Mouse (Mus musculus) heart, postnatal 4 days (tissue): ENCODE measurements around the gene Rpp14. TPM values are rescaled to one million over a fixed set of nuclear protein-coding genes. Genes with fewer than 3 reads are reported as not detected.
A peak's percentile ranks its signal among the peaks of the same experiment; 100 is the strongest.

Source experiments
- DNase-seq: peaks from one replicate; pipeline ENCODE4 v3.0.0; 2021
- total RNA-seq, 2 experiments: library from RNA; stranded (reverse); gene quantifications; 2 replicates each; pipeline ENCODE4 v1.2.3; 2021

Gene Rpp14
- total RNA-seq, 2 experiments from 2014 or later = 21.9 to 22.3 TPM

DNA sequence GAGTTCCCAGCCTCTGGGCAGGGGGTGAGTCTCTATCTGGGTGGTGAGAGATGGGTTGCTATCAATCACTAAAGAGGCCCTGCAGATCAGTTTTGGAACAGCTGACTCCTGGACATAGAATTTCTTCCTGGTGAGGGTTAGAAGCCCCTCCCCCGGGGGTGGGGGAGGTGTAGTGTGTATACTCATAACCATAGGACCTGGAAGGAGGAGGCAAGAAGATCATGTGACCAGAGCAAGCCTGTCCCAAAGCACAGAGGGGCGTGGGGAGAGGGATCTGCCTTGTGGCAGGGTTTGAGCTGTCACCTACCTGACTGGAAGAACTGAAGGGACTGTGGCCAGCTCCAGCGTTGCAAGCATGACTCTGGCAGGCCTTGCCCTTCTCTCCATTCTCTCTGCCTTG lies 18.1 kb upstream of the Rpp14 start:
- DNase-seq = no peak

DNA sequence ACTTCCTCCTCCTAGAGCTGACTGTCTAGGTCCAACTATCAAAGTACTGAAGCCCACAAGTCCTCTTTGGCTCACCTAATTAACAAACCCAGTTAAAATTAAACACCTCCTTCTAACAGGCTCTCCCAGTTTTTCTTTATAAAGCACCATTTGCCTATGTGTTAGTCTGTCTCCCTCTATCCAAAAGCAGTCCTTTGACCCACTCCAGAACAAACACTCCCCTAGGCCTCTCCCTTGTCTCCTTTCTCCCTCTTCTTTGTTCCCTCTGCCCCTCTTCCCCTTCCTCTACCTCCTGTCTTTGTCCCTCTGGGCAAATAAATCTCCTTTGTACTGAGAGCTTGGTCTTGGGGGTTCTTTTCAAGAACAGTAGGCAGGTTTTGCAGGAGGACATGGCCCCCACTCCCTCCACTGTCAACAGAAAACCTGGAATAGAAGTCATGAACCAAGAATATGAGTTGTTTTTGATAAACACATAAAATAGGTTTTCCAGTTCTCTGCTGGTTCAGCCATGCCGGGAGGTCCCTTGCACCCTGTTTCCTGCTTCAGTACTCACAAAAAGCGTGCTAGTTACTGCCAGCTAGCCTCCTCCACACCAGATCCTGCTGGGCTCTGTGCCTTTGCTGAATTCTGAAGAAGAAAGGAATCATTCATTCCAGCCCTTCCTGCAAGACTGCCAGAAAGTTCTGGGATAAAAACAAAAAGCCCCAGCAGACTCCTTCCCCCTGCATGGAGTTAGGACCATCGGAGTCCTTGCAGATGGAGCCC lies 17.4 kb upstream of the Rpp14 start:
- peak; percentile 39 for DNase-seq

DNA sequence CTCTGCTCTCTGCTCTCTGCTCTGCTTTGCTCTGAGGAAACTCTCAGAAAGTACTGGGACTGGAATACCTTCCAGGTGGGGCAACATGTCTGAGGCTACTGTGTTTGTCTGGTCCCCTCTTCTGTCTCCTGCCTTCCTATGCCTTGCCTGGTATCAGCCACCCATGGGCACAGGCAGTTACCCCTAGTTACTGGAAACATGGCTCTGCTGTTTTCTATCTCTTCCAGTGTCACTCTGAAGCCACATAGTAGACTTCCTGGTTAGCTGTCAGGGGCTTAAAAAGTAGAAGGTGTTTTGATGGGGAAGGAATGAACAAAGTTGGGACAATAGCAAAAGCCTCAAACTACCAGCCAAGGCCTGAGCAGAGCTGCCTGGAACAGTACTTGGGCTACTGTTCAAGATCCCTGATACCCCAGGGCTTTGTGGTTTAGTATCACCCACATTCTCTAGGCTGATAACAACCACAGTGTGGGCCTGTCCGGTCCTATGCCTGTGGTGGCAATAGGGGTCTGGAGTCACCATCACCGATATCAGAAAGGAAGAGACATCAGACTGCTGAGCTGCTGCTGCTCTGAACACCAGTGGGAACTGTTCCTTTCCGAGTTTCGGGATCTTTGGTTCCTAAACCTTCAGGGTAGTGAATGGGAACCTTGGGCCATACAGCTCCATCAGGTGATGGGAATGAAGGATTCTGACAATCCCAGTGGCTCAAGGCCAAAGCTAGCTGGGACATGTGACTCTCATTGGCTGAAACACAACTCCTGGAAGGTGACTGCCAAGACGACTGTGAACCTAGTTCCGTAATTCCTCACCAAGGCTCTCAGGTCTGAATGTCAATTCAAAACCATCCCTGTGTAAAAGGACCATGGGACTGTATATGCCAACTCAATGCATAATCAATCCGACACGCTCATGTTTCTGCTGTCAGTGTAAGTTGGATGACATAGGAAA lies 16.1 kb upstream of the Rpp14 start:
- no peak for DNase-seq

DNA sequence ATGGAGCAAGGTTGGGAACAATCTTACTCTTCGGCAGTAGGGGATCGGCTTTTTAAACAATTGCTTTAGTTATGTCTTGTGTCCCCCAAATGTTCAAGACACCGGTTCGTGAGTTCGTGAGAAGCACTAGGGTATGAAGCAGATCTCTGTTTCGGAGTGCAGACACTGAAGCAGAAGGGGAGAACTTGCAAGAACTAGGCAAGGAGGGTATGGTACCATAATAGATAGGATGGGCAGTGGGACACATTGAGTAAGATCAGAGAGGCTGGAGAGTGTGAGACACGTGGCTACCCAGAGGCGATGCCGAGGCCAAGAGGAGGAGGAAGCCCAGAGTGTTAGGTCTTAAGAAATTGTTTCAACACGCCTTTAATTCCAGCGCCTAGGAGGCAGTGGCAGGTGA lies 551 bp downstream of the Rpp14 start:
- DNase-seq = peak; percentile 20

DNA sequence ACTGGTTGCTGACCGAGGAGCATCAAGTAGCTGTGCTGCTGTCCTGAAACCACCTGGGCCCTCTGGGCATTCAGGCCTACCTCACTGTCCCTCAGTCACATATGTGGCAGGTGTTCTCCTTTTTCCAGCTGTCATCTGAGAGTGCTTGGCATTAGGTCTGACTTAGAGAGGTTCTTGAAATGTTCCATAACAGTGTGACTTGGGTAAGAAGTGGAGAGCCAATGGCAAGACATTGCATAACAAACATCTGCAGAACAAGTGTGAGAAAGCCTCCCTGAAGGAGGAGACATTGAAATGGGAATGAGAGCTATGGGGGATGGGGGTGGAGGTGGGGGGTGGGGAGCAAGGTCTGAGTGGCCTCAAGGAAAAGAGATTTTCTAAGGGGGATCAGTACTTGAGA lies 2.8 kb downstream of the Rpp14 start:
- no peak for DNase-seq

DNA sequence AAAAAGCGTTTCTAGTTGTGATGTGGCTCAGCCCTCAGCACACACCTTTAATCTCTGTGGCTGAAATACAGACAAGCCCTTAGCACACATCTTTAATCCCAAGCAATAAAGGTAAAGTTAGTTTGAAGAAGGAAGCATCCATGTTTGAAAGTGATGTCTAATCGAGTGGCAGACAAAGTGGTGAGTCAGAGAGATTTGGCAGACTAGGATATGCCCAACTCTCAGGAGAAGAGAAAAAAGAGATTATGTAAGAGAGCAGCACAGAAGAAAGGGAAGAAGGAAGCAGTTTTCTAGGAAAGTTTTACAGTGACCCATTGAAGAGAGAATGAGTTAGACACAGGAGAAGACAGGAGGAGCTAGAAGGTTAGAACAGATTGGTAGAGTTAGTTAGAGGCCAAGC lies 8.8 kb downstream of the Rpp14 start:
- no peak for DNase-seq

DNA sequence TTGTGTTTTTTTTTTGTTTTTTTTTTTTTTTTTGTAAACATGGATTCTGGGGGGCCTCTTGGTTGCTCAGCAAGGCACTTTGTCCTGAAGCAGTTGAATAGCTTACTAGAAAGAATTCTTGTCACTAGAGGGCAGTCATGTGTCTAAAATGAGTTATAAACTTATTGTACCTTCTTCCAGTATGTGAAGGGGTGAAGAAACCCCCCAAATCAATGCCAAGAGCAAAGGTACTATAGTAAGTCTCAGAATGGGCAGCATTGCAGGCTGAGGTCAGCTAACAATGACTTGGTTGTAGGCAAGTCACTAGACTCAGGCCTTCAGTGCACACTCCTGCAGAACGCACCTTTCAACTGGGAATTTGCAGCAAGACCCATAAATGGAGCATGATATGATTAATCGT lies 12.4 kb downstream of the Rpp14 start:
- DNase-seq = no peak

DNA sequence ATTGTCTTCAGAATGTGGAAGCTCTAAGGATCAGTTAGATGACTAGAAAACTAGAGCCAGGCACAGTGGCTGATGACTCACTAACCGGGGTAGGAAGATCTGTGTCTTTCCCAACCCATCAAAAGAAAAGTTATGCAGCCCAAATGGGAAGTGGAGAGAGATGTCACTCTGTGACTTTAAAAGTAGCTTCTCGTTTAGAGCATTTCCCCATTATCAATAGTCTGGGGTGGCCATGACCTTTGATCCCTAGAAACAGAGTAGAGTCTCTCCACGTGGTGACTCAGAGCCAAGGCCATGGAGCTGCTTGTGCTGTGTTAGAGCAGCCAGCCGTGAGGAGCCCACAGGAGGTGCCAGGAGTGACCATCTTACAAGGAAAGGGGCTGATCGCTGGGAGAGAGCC lies 13.3 kb downstream of the Rpp14 start:
- DNase-seq = no peak

DNA sequence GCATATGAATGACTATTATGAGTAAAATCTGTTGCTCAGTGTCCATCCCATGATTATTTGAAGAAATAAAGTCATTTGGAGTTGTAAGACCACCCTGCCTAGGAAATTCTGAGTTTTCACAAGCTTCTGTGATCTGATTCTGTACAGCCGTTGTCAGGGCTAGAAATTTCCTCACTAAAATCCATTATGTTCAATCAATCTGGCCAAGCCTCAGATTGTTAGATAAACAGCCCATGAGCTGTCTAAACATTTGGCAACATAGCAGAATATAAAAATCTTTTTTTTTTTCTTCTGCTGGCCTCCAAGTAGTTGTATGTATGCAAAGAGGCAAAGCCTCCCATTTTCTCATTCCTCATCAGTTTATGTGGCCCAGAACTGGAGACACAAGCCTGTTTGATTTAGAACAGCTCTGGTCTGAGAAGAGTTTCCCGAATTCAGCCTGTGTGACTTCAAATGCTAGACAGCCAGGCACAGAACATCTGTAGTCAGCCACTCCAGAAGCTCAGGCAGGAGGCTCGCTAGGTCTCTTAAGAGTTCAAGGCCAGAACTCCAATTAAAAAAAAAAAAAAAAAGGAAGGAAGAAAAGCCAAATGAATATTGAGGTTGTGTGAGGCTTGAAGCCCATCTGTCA lies 14.9 kb downstream of the Rpp14 start:
- no peak for DNase-seq

DNA sequence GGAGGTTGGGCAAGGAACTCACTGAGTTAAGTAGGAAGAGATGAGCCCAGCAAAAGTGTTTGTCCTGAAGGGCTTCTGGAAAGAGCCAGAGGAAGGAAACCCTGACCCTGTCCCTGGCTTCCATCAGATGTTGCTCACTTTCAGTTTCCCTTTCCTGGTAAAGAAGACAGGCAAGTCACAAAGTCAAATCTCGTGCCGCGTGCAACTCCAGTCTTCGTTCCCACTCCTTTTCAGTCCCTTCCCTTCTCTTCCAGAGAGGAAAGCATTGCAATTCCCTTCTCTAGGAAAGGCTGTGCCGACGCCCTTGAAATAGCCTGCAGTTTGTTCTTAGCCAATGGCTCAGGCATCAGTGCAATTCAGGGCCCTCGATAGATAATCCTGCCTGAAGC lies 15.4 kb downstream of the Rpp14 start:
- peak; percentile 18 for DNase-seq

DNA sequence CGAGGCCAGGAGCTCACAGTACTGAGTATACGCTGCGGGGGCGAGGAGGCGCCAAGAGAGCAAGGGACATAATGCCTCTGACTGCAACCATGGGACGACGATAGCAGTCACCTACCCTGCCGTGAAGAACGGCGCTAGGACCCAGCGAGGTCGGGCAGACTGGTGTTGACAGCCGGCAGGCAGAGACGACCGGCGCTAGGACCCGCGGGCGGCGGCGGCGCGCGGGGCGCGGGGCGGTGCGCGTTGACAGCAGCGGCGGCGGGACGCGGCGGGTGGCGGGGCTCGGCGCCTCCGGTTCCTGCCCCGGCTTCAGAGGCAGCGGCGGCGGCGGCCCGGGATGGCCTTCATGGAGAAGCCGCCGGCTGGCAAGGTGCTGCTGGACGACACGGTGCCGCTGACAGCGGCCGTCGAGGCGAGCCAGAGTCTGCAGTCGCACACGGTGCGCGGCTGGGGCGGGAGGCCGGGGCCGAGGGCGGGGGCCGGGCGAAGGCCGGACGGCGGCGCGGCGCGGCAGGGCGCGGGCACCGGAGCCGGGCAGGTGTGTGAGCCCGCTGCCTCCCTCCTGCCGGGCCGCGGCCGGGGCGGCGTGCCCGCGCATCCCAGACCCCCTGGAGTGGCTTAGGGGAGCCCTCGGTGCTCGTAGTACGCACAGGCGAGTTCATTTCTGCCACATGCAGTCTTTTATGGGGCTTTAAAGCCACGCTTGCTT lies 18.0 kb downstream of the Rpp14 start, which contains the start of gene Pxk:
TSS of gene Pxk (plus strand) at position 234 of the 709 bp plus-strand sequence.
- DNase-seq = peak; percentile 92

DNA sequence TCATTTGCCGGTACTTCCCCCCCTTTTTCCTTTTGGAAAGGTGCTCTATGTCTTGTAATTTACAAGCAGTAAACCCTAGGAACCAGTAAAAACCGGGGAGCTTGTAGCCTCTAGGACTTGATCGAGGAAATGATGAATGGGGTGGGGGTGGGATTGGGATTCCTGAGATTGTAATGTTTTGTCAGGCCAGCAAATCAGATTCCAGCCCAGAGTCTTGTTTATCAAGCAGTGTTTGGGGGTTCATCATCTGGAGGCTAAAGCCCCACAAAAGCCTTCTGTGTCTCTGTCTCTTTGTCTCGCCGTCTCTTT lies 18.5 kb downstream of the Rpp14 start:
- DNase-seq = no peak

DNA sequence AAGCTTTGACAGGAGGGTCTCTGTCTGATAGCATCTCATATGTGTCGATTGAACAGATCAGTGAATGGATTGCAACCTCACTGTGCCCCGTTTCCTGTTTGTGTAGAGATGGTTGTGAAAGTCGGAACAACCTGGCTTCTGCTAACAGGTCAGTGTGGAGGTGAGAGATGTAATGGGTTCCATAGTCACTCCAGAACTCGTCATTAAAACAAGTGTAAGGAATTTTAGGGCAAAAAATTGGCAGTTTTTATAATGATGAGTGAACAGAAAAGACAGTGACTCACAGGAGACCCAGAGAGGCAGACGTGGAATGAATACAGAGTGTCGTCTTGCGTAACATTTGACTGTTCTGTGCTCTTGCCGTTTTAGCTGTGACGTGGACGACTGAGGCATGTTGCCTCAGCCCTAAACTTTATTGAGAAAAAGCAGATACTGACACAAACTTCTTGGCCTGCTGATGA lies 19.4 kb downstream of the Rpp14 start:
- no peak for DNase-seq

DNA sequence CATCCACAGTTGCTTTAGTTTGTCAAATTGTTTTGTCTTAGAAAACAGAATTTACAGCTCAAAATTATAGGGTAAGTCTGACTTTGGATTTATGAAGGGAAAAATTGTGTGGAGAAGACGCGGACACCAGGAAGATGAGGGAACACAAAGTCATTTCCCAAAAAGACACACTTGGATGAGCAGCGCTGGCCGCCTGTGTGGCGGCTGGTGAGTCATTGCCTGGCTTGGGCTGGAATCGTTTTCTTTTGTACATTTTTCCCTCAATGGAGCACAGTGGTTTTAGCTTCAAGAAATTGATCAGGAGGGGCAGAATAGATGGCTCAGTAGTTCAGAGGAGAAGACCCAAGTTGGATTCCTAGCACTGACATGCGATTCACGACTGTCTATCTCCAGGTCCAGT lies 21.7 kb downstream of the Rpp14 start:
- DNase-seq = no peak

DNA sequence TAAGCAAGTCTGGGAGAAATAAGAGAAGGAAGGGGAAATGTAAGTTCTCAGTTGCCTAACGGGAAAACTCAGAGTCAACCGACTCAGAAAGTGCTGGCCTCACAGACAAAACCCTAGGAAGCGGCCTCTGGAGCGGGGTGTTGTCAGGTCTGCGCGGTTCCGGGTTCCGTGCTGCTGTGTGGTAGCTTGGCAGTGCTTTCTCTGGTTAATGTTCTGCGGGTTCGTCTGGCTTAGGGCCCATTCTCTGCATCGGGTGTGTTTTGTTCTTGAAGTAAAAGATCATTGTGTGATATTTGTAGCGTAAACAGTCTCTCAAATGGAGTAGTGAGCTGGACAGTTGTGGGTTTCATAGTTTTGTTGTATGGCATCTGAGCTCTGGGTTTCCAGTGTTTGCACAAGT lies 22.5 kb downstream of the Rpp14 start:
- no peak for DNase-seq

DNA sequence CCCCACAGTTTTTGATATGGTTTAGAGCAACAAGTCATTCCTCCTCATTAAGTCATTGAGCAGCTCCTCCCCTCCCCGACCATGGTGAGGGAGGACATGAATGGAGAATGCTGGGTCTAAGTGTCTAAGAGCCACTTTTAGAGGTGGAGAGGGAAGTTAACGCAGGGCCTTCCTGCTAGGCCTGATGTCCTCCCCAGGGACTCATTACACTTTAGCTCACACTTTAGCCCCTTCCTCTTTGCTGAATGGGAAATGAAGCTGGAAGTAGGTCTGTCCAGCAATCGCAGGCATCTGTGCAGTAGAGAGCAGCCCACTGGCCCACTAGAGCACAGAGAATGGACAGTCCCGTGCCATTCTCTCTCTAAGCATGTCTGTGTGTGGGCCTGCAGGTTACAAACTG lies 27.9 kb downstream of the Rpp14 start:
- no peak for DNase-seq

DNA sequence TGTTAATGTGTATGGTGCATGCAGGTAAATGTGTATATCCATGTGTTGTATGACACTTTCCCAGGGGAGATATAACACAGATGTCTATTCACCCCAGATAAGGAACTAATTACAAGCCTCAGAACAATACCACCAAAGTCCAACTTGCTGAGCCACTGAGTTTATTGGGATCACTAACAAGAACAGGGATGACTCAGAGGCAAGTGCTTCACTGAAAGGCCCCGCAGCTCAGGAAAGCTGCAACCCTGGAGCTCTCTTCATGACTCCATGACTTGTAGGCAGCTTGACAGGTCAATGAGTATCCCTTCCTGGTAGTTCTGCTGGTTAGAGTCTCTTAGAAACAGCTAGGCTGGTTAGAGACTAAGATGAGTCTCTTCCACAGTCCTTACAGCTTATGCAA lies 28.8 kb downstream of the Rpp14 start:
- no peak for DNase-seq

DNA sequence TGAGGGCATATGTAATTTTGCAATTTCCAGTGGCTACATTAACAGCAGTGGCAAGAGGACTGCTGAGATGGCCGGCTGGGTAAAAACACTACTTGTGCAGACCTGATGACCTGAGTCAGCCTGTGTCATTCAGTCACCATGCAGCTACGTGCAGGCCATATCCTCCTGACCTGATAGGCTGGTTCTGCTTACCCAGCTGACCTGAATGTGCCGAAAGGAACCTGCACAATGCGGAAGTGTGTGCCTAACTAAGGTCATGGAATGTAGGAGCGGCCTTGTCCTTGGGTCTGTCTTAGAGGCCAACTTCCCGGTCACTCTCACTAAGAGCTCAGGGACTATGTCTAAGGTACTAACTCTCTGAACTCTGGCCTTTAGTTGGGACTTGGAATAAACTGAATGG lies 31.4 kb downstream of the Rpp14 start:
- DNase-seq = no peak

DNA sequence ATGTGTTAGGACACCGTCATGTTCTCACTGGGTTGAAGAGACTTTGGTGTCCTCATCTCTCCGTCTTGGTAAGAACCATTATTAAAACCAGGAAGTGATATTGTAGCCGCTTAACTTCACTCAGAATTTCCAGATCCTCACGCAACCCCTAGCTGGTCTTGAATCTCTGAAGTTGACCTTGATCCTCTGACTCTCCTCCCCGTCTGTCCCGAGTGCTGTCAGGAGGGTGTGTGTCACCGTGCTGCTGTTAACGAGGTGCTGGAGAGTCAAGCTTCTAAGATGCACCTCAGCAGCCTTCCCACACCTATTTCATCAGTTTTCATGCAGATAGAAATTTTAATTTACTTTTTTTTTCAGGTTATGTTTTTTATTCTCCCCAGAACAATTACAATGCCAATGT lies 31.9 kb downstream of the Rpp14 start:
- no peak for DNase-seq

DNA sequence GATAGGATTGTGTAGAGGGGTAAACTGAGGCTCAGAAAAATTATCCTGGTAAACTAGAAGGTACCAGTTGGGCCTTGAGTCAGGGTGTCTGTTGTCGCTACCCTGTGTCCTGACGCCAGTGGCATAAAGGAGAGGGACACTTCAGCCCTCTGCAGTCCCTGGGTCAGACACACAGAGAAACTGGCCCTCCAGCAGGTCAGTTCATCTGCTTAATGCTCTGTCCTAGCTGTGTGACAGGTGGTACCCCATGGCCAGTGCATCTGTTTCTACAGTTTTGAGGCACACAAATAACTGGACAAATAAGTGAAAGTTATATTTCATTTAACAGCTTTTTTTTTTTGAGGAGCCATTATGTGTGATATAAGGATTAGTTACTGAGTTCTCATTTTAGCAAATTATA lies 33.4 kb downstream of the Rpp14 start:
- DNase-seq = no peak

DNA sequence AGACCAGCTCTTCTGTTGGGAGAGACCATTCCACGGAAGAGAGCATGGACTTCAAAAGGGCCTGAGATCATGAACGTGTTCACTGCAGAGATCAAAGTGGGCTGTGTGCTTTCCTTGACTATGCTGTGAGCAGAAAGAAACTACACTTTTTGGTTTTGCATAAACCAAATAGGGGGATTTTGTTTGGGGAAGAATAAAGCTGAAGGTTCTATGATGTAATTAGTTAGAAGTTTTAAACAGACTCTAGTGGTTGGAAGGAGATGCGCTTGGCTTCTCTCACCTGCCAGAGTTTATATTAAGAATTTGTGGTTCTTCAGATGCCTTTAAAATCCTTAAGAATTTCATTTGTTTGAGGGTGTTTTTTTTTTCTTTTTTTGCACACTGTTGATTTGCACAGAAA lies 34.1 kb downstream of the Rpp14 start:
- DNase-seq = no peak

DNA sequence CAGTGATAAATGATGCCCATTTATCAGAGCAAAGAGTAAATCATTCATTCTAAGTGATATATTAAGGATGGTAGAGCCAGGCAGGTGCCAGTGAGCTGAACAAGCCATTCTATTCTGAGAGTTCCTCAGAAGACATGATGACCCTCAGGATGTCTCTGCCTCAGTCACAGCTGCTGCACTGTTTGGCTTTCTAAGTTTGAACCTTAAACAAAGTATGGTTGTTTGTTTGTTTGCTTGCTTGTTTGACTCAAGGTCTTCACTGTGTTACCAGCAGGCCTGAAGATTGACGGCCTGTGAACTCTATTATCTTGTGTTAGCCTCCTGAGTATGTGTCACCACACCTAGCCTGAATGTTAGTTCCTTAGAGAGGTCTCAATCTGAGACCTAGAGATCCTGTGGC lies 34.6 kb downstream of the Rpp14 start:
- DNase-seq = no peak

DNA sequence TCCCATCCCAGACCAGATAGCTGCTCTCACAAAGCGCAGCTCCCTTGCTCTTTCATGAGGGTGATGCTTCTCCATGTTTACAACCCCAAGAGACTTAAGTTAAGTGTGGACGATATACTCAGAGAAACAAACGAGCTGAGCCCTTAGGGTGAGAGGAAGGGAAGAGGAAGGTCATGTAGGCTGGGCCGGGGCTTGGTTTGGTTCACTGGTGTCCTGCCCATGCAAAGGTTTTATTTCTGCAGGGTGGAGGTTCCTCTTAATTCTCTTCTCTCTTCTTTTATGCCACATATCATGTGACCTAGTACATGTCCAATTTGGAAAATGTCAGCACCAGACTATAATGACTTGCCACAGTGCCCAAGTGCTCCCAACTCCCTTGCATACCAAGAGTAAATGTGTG lies 35.6 kb downstream of the Rpp14 start:
- DNase-seq = no peak
